Mouse (Mus musculus) lung, adult 2 months (tissue): Measurements from ENCODE around the gene Unc13b.

Experiments
- CTCF ChIP-seq: fragments of 200-500 bp; IDR thresholded peaks from 2 replicates; pipeline ENCODE4 v1.5.1; 2011; ENCODE audit warnings: mild to moderate bottlenecking, low read length, control low read depth; ENCODE audit not compliant: insufficient read depth
- POLR2A ChIP-seq: fragments of 200-500 bp; IDR thresholded peaks from 2 replicates; pipeline ENCODE4 v1.6.1; 2011; ENCODE audit warnings: low read depth, mild to moderate bottlenecking, control low read depth, low read length, borderline replicate concordance; ENCODE audit errors: extremely low read depth

DNA sequence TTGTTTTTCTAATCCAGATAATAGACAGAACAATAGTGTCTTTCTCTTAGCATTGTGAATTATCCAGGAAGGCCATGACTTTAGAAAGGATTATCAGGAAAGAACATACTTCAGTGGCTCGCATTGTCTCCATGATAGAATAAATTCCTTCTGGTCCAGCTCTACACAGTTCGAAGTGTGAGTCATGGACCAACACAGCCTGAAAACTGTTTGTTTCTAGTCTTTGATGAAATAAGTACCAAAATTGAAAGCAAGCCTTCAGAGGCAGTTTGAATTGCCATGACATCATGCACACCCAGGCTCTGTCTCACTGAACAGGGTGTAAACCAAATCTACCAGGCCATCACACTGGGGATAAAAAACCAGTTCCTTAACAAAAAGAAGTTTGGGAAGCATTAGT, 128.7 kb downstream of the Unc13b start:
- TF ChIP-seq POLR2A, result no peak
- no peak for TF ChIP-seq CTCF
